ENCODE assay signal across 8 mouse cellular contexts in the genomic region with DNA sequence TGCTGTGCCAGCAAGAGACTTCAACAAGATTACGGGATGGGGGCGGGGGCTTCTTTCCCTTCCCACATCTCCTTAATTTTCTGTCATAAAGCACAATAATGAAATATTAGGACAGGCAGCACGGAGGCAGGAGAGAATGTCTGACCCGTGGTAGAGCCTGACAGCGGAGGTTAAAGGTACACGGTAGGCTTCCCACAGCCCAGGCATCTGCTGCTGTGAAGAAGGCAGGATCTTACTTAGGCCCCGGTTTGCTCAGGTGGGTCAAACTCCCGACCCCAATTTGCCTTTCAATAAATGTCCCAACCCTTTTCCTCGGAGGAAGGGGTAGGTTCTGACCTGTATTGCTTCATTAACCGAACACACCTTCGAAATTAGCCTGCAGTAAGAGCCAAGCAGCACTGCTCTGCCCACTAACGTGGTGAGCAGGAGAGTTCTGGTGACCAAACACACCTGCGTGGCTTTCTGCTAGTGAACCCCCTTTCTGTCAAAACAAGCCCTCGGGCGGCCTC. TPM values are rescaled to one million over a fixed set of nuclear protein-coding genes. Genes with fewer than 3 reads are reported as not detected.
DNase-seq lines count a peak whose midpoint lies in the region; ATAC-seq and TF ChIP-seq lines count a peak whose summit lies in the region.

No protein-coding gene starts in this region.

- peaks cover 6% of the 10 kb centered on the region; the same call in 1 of the 2 replicates for H3K9me3 ChIP-seq in embryonic facial prominence, embryonic 10.5 days
- no peaks in the 10 kb centered on the region for H3K9me3 ChIP-seq in hindbrain, embryonic 16.5 days (ENCODE audit: control insufficient read depth, low read length)
- H3K9me3 ChIP-seq in midbrain, embryonic 16.5 days (replicated peaks; ENCODE audit: control insufficient read depth, low read length, poor library complexity, severe bottlenecking) = no peaks in the 10 kb centered on the region

- H3K27ac ChIP-seq in layer of hippocampus, adult 2 months = peak overlapping the region; percentile 93
- peak overlapping the region; percentile 94 for H3K27ac ChIP-seq in embryonic facial prominence, embryonic 10.5 days (replicated peaks)
- peak overlapping the region; percentile 84 for H3K27ac ChIP-seq in hindbrain, embryonic 16.5 days (ENCODE audit: low read depth, low read length)
- H3K27ac ChIP-seq in midbrain, embryonic 16.5 days (ENCODE audit: low read length) = peak overlapping the region; percentile 79

- peaks cover 45% of the 10 kb centered on the region for H3K4me1 ChIP-seq in embryonic facial prominence, embryonic 10.5 days
- peaks cover 19% of the 10 kb centered on the region for H3K4me1 ChIP-seq in hindbrain, embryonic 16.5 days (ENCODE audit: control insufficient read depth, insufficient read depth, low read depth, low read length)
- peaks cover 28% of the 10 kb centered on the region for H3K4me1 ChIP-seq in midbrain, embryonic 16.5 days (ENCODE audit: control insufficient read depth, insufficient read depth, low read length)

- DNase-seq in layer of hippocampus, adult 2 months (ENCODE audit: low spot score in 2 of 2) = no peak
- DNase-seq in layer of hippocampus, adult 9-10 months (ENCODE audit: low spot score) = no peak
- no peak for DNase-seq in embryonic facial prominence, embryonic 10.5 days (ENCODE audit: low spot score)
- DNase-seq in urinary bladder, adult 2 months (ENCODE audit: low spot score) = no peak
- no peak for DNase-seq in cerebellum, adult 9-10 months
- no peak for DNase-seq in adrenal gland, adult (ENCODE audit: inconsistent age in 2 of 2, low spot score in 1 of 2)

- peak; percentile 15; the same call in 1 of the 2 replicates for ATAC-seq in hindbrain, embryonic 16.5 days
- peak; percentile 40; the same call in 1 of the 2 replicates for ATAC-seq in midbrain, embryonic 16.5 days

- WGBS in embryonic facial prominence, embryonic 10.5 days = 13% methylated on average over 15 of the region's 15 CpGs
- 13% methylated on average over 15 of the region's 15 CpGs for WGBS in hindbrain, embryonic 16.5 days
- WGBS in midbrain, embryonic 16.5 days = 9% methylated on average over 15 of the region's 15 CpGs

- H3K9ac ChIP-seq in hindbrain, embryonic 16.5 days (ENCODE audit: low read depth, low read length) = peak overlapping the region; percentile 95
- H3K9ac ChIP-seq in midbrain, embryonic 16.5 days (ENCODE audit: low read depth, low read length) = peak overlapping the region; percentile 84

- peaks cover 12% of the 10 kb centered on the region for H3K36me3 ChIP-seq in embryonic facial prominence, embryonic 10.5 days (replicated peaks)
- H3K36me3 ChIP-seq in hindbrain, embryonic 16.5 days (ENCODE audit: control insufficient read depth, insufficient read depth, low read length) = no peaks in the 10 kb centered on the region
- H3K36me3 ChIP-seq in midbrain, embryonic 16.5 days (ENCODE audit: control insufficient read depth, insufficient read depth, low read length) = no peaks in the 10 kb centered on the region

- peak overlapping the region; percentile 94 for H3K4me2 ChIP-seq in hindbrain, embryonic 16.5 days (ENCODE audit: low read length)
- H3K4me2 ChIP-seq in midbrain, embryonic 16.5 days (ENCODE audit: low read length) = peak overlapping the region; percentile 80

- peak overlapping the region; percentile 97 for H3K4me3 ChIP-seq in layer of hippocampus, adult 2 months
- peak overlapping the region; percentile 95 for H3K4me3 ChIP-seq in embryonic facial prominence, embryonic 10.5 days
- H3K4me3 ChIP-seq in hindbrain, embryonic 16.5 days (ENCODE audit: low read length) = peak overlapping the region; percentile 79
- H3K4me3 ChIP-seq in midbrain, embryonic 16.5 days (ENCODE audit: low read depth, low read length) = peak overlapping the region; percentile 65

- H3K27me3 ChIP-seq in embryonic facial prominence, embryonic 10.5 days (replicated peaks; ENCODE audit: low read depth, poor library complexity, severe bottlenecking) = no peaks in the 10 kb centered on the region
- no peaks in the 10 kb centered on the region for H3K27me3 ChIP-seq in hindbrain, embryonic 16.5 days (replicated peaks; ENCODE audit: control insufficient read depth, insufficient read depth, low read length)
- no peaks in the 10 kb centered on the region for H3K27me3 ChIP-seq in midbrain, embryonic 16.5 days (ENCODE audit: control insufficient read depth, insufficient read depth, low read depth, low read length)

- TF ChIP-seq CTCF in layer of hippocampus, adult 2 months (conservative IDR thresholded peaks at IDR 0.05) = no peak

RNA-seq across cellular contexts. Expression of a gene that starts 0.5 kb away (rescaled TPM):
- total RNA-seq in layer of hippocampus, adult 2 months (2021) = 10 to 100 TPM; 41.8 to 48.0 TPM
- polyA plus RNA-seq in embryonic facial prominence, embryonic 10.5 days (2016; fragmentation: Nextera tagmentation; extraction: Ambion mirVana) = 56.8 and 58.0 TPM in 2 replicates
- polyA plus RNA-seq in hindbrain, embryonic 16.5 days (2015; fragmentation: Nextera tagmentation; extraction: Ambion mirVana) = 86.1 and 87.4 TPM in 2 replicates
- polyA plus RNA-seq in midbrain, embryonic 16.5 days (2015; fragmentation: Nextera tagmentation; extraction: Ambion mirVana) = 79.2 and 81.0 TPM in 2 replicates
- 37.0 and 41.4 TPM in 2 replicates for polyA plus RNA-seq in urinary bladder, adult 2 months (2012; rRNA removed)

RNA-seq across cellular contexts. Expression of a gene that starts 54.7 kb away (rescaled TPM):
- 10 to 100 TPM; 62.3 to 62.7 TPM for total RNA-seq in layer of hippocampus, adult 2 months (2021)
- polyA plus RNA-seq in embryonic facial prominence, embryonic 10.5 days (2016; fragmentation: Nextera tagmentation; extraction: Ambion mirVana) = 5.4 and 5.6 TPM in 2 replicates
- 4.8 and 4.9 TPM in 2 replicates for polyA plus RNA-seq in hindbrain, embryonic 16.5 days (2015; fragmentation: Nextera tagmentation; extraction: Ambion mirVana)
- polyA plus RNA-seq in midbrain, embryonic 16.5 days (2015; fragmentation: Nextera tagmentation; extraction: Ambion mirVana) = 3.8 and 4.1 TPM in 2 replicates
- polyA plus RNA-seq in urinary bladder, adult 2 months (2012; rRNA removed) = 2.2 and 2.6 TPM in 2 replicates
